Mouse (Mus musculus) neural tube, embryonic 12.5 days (tissue): Measurements from ENCODE around the gene Slc26a10. TPM values are rescaled to one million over a fixed set of nuclear protein-coding genes. Genes with fewer than 3 reads are reported as not detected.

Experiments
- ATAC-seq: fragments of 200-750 bp; cut with Nextera tagmentation; 2 replicates; pipeline ENCODE4 v1.8.0; 2017; ENCODE audit warnings: low read depth, mild to moderate bottlenecking, moderate TSS enrichment, moderate library complexity; ENCODE audit not compliant: low FRiP score
- H3K27ac ChIP-seq: fragments of 300-500 bp; sonication (generic); 2 replicates; pipeline ENCODE4 v1.5.1; 2016
- H3K27me3 ChIP-seq: fragments of 300-500 bp; sonication (generic); replicated peaks from 2 replicates; pipeline ENCODE4 v1.6.1; 2016; ENCODE audit warnings: mild to moderate bottlenecking
- H3K36me3 ChIP-seq: fragments of 300-500 bp; sonication (generic); 2 replicates; pipeline ENCODE4 v1.6.1; 2016; ENCODE audit warnings: mild to moderate bottlenecking
- H3K4me1 ChIP-seq: fragments of 300-500 bp; sonication (generic); 2 replicates; pipeline ENCODE4 v1.6.1; 2016
- H3K4me2 ChIP-seq: fragments of 300-500 bp; sonication (generic); replicated peaks from 2 replicates; pipeline ENCODE4 v1.6.1; 2016; ENCODE audit warnings: mild to moderate bottlenecking
- H3K4me3 ChIP-seq: fragments of 300-500 bp; sonication (generic); 2 replicates; pipeline ENCODE4 v1.5.1; 2016
- H3K9ac ChIP-seq: fragments of 300-500 bp; sonication (generic); 2 replicates; pipeline ENCODE4 v1.6.1; 2016; ENCODE audit warnings: mild to moderate bottlenecking
- H3K9me3 ChIP-seq: fragments of 300-500 bp; sonication (generic); 2 replicates; pipeline ENCODE4 v1.6.1; 2016; ENCODE audit warnings: mild to moderate bottlenecking
- WGBS: fragments of 180-500 bp; shearing (Covaris S2); methylation state at CpG from one replicate; pipeline ENCODE4 v1.1.7; 2016; 5-methylcytosine and 5-hydroxymethylcytosine counted together
- polyA plus RNA-seq: library from polyadenylated mRNA; unstranded; fragments of >200 nt; fragmentation: Nextera tagmentation; extraction: Ambion mirVana; gene quantifications from 2 replicates; pipeline ENCODE4 v1.2.1, GENCODE M21; 2016

The Slc26a10 gene
- 1.5 and 1.8 TPM in 2 replicates for polyA plus RNA-seq

- H3K27me3 ChIP-seq: peaks cover 66% of the 10 kb centered on the region
- H3K36me3 ChIP-seq: peaks cover 4% of the 10 kb centered on the region; the same call in 1 of the 2 replicates
- WGBS: 2% methylated on average over 34 of the region's 34 CpGs
- peaks cover 40% of the 10 kb centered on the region for H3K4me1 ChIP-seq
- peak within 1 kb of the TSS; percentile 52 for H3K4me2 ChIP-seq
- no peak within 1 kb of the TSS for H3K9ac ChIP-seq
- no peak within 1 kb of the TSS for H3K27ac ChIP-seq
- ATAC-seq: no peak
- H3K4me3 ChIP-seq: peak within 1 kb of the TSS; percentile 15; the same call in 1 of the 2 replicates
- H3K9me3 ChIP-seq: no peaks in the 10 kb centered on the region
Observed at GRCm38 (mm10) chr10:127179871-127180694, at the start of gene Slc26a10. TSS of gene Slc26a10 (minus strand) at chr10:127180645.

DNA sequence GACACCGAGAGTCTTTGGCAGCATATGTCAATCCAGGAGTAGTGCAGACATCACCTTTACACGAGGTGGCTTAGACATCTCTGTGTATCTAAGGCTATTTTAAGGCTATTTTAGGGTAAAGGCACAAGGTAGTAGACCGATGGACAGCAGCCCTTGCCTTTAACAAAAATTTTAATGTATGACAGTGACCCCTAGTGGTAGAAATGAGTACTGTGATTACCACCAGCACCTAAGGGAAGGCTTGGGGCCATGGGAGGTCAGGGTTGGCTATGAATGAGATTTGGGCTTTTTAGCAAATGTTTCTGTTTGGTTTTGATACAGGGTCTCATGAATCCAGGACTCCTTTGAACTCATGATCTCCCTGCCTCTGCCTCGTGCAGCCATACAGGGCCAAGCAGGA lies 48.5 kb upstream of the Slc26a10 start:
- H3K9me3 ChIP-seq: no peaks in the 10 kb centered on the region
- H3K27ac ChIP-seq: no peak overlapping the region
- WGBS: 21% methylated on average over 4 of the region's 4 CpGs
- H3K4me3 ChIP-seq: no peak overlapping the region
- H3K27me3 ChIP-seq: peaks cover 9% of the 10 kb centered on the region; the same call in 1 of the 2 replicates
- H3K36me3 ChIP-seq: peaks cover 49% of the 10 kb centered on the region
- H3K4me1 ChIP-seq: 0 out of 2 replicates have a peak, but pooled peaks cover 6% of the 10 kb centered on the region
- 0 out of 2 replicates have a peak, but pooled peaks have one; percentile 41 for ATAC-seq
- H3K9ac ChIP-seq: no peak overlapping the region
- no peak overlapping the region for H3K4me2 ChIP-seq

DNA sequence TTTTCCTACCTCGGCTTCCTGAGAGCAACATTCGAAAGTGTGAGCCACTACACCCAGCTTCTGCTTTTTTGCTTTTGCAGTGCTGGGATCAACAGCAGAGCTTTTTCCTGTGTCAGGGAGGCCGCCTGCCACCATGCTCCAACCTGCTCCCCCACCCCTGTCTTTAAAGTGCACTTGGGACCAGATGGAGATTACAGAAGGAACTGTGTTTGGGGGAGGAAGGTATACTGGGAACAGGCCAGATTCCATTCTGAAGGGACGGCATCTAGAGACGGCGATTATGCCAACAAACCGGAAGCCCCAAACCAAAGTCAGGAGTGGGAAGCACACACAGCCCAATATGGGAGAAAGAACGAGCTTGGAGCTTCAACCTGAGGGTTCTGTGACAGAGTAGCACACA lies 46.7 kb upstream of the Slc26a10 start:
- Histone ChIP-seq H3K4me1 (0 out of 2 replicates have a peak, but pooled peaks cover 6% of the 10 kb centered on the region), H3K9me3 (no peaks in the 10 kb centered on the region), H3K4me3 (no peak overlapping the region), H3K9ac (no peak overlapping the region), H3K27me3 (peaks cover 9% of the 10 kb centered on the region; the same call in 1 of the 2 replicates), H3K36me3 (peaks cover 40% of the 10 kb centered on the region), H3K27ac (no peak overlapping the region), H3K4me2 (no peak overlapping the region)
- ATAC-seq: no peak
- 84% methylated on average over 8 of the region's 8 CpGs for WGBS

GRCm38 (mm10) chr10:127226318-127226895 lies 46.0 kb upstream of the Slc26a10 start:
- 67% methylated on average over 8 of the region's 8 CpGs for WGBS
- H3K4me1 ChIP-seq: 0 out of 2 replicates have a peak, but pooled peaks cover 6% of the 10 kb centered on the region
- ATAC-seq: peak; percentile 14; the same call in 1 of the 2 replicates
- H3K9ac ChIP-seq: no peak overlapping the region
- H3K9me3 ChIP-seq: no peaks in the 10 kb centered on the region
- H3K27me3 ChIP-seq: peaks cover 9% of the 10 kb centered on the region; the same call in 1 of the 2 replicates
- H3K36me3 ChIP-seq: peaks cover 37% of the 10 kb centered on the region
- H3K27ac ChIP-seq: no peak overlapping the region
- H3K4me3 ChIP-seq: no peak overlapping the region
- H3K4me2 ChIP-seq: no peak overlapping the region

GRCm38 (mm10) chr10:127225732-127226131 lies 45.3 kb upstream of the Slc26a10 start:
- H3K4me2 ChIP-seq: no peak overlapping the region
- 0 out of 2 replicates have a peak, but pooled peaks cover 6% of the 10 kb centered on the region for H3K4me1 ChIP-seq
- H3K4me3 ChIP-seq: no peak overlapping the region
- no peak overlapping the region for H3K27ac ChIP-seq
- 16% methylated on average over 10 of the region's 10 CpGs for WGBS
- H3K27me3 ChIP-seq: peaks cover 9% of the 10 kb centered on the region; the same call in 1 of the 2 replicates
- H3K9me3 ChIP-seq: no peaks in the 10 kb centered on the region
- no peak for ATAC-seq
- H3K9ac ChIP-seq: no peak overlapping the region
- peaks cover 32% of the 10 kb centered on the region for H3K36me3 ChIP-seq

GRCm38 (mm10) chr10:127225213-127225612 lies 44.8 kb upstream of the Slc26a10 start:
- no peak overlapping the region for H3K27ac ChIP-seq
- no peak overlapping the region for H3K4me3 ChIP-seq
- H3K9ac ChIP-seq: no peak overlapping the region
- H3K36me3 ChIP-seq: peaks cover 27% of the 10 kb centered on the region
- H3K4me2 ChIP-seq: no peak overlapping the region
- H3K4me1 ChIP-seq: 0 out of 2 replicates have a peak, but pooled peaks cover 6% of the 10 kb centered on the region
- H3K9me3 ChIP-seq: no peaks in the 10 kb centered on the region
- H3K27me3 ChIP-seq: peaks cover 9% of the 10 kb centered on the region; the same call in 1 of the 2 replicates
- 35% methylated on average over 6 of the region's 6 CpGs for WGBS
- ATAC-seq: no peak

DNA sequence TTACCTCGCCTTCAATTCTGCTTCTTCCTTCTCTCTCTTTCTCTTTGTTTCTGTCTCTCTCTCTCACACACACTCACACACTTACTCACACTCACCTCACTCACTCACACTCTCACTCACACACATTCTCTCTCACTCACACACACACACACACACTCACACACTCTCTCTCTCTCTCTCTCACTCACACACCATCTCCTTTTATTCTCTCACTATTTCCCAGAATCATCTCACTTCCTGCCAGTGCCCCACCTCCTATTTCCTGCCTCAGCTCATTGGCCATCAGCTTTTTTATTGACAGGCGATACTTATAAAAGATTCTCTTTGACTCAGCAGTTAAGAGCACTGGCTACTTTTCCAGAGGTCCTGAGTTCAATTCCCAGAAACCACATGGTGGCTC lies 37.9 kb upstream of the Slc26a10 start:
- H3K27ac ChIP-seq: no peak overlapping the region
- no peak overlapping the region for H3K4me3 ChIP-seq
- no peaks in the 10 kb centered on the region for H3K4me1 ChIP-seq
- H3K4me2 ChIP-seq: no peak overlapping the region
- no peaks in the 10 kb centered on the region for H3K36me3 ChIP-seq
- no peaks in the 10 kb centered on the region for H3K9me3 ChIP-seq
- ATAC-seq: no peak
- H3K27me3 ChIP-seq: no peaks in the 10 kb centered on the region
- H3K9ac ChIP-seq: no peak overlapping the region
- WGBS: 90% methylated on average over 2 of the region's 2 CpGs

DNA sequence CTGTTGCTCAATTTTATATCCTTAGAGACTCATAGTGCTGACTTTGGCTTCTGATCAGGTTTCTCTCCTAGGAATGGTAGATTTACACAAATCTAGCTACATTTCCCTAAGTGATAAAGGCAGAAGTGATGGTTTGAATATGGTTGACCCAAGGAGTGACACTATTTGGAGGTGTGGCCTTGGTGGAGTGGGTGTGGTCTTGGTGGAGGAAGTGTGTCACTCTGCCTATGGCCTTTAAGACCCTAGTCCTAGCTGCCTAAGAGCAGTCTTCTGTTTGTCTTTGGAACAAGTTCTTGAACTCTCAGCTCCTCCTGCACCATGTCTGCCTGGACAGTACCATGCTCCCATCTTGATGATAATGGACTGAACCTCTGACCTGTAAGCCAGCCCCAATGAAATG lies 36.7 kb upstream of the Slc26a10 start:
- H3K4me1 ChIP-seq: no peaks in the 10 kb centered on the region
- no peaks in the 10 kb centered on the region for H3K36me3 ChIP-seq
- no peak overlapping the region for H3K4me3 ChIP-seq
- no peak overlapping the region for H3K9ac ChIP-seq
- no peak overlapping the region for H3K27ac ChIP-seq
- ATAC-seq: no peak
- no peaks in the 10 kb centered on the region for H3K9me3 ChIP-seq
- no peak overlapping the region for H3K4me2 ChIP-seq
- H3K27me3 ChIP-seq: no peaks in the 10 kb centered on the region

GRCm38 (mm10) chr10:127216456-127216855 lies 36.0 kb upstream of the Slc26a10 start:
- Histone ChIP-seq H3K9me3 (no peaks in the 10 kb centered on the region), H3K36me3 (no peaks in the 10 kb centered on the region), H3K27ac (no peak overlapping the region), H3K9ac (no peak overlapping the region), H3K4me1 (no peaks in the 10 kb centered on the region), H3K4me2 (no peak overlapping the region), H3K4me3 (no peak overlapping the region), H3K27me3 (no peaks in the 10 kb centered on the region)
- WGBS: 95% methylated on average over 11 of the region's 11 CpGs
- no peak for ATAC-seq

- WGBS: 63% methylated on average over 1 of the region's 1 CpGs
- Histone ChIP-seq H3K9ac (no peak overlapping the region), H3K4me2 (no peak overlapping the region), H3K27ac (no peak overlapping the region), H3K9me3 (no peaks in the 10 kb centered on the region), H3K4me3 (no peak overlapping the region), H3K36me3 (no peaks in the 10 kb centered on the region), H3K27me3 (no peaks in the 10 kb centered on the region), H3K4me1 (peaks cover 10% of the 10 kb centered on the region)
- no peak for ATAC-seq
Observed at GRCm38 (mm10) chr10:127214422-127214803, 34.0 kb upstream of the Slc26a10 start.

GRCm38 (mm10) chr10:127213704-127214421 lies 33.4 kb upstream of the Slc26a10 start:
- Histone ChIP-seq H3K36me3 (no peaks in the 10 kb centered on the region), H3K4me2 (no peak overlapping the region), H3K27me3 (no peaks in the 10 kb centered on the region), H3K4me3 (no peak overlapping the region), H3K27ac (no peak overlapping the region), H3K9ac (no peak overlapping the region), H3K9me3 (no peaks in the 10 kb centered on the region), H3K4me1 (peaks cover 10% of the 10 kb centered on the region)
- no peak for ATAC-seq
- 84% methylated on average over 13 of the region's 13 CpGs for WGBS

GRCm38 (mm10) chr10:127213272-127213671 lies 32.8 kb upstream of the Slc26a10 start:
- Histone ChIP-seq H3K4me3 (no peak overlapping the region), H3K4me1 (peaks cover 10% of the 10 kb centered on the region), H3K9me3 (no peaks in the 10 kb centered on the region), H3K36me3 (peaks cover 5% of the 10 kb centered on the region; the same call in 1 of the 2 replicates), H3K9ac (no peak overlapping the region), H3K27ac (no peak overlapping the region), H3K27me3 (no peaks in the 10 kb centered on the region), H3K4me2 (no peak overlapping the region)
- no peak for ATAC-seq
- WGBS: 87% methylated on average over 8 of the region's 8 CpGs
